Mouse (Mus musculus): ENCODE data around the gene Slc35e4.

- TF ChIP-seq CTCF (IDR thresholded peaks at IDR 0.05; ENCODE audit: low read depth), result no peak
- no peak for TF ChIP-seq EP300 (IDR thresholded peaks at IDR 0.05; ENCODE audit: low read depth)
Measured at GRCm38 (mm10) chr11:3930019-3930418, 15.6 kb upstream of the Slc35e4 start.
